Mouse (Mus musculus) lung, embryonic 14.5 days (tissue): ENCODE measurements at regions not wholly inside any gene's neighbourhood (a gene's known extent, or its start where the extent isn't known, plus 50 kb on each side); places are given as distances from the start of the nearest gene placed in this dataset.

ENCODE experiments used
- ATAC-seq: fragments of 200-750 bp; cut with Nextera tagmentation; 2 replicates; pipeline ENCODE4 v1.8.0; 2017; ENCODE audit warnings: mild to moderate bottlenecking, moderate TSS enrichment, moderate library complexity; ENCODE audit not compliant: insufficient read depth
- DNase-seq: peaks from one replicate; pipeline ENCODE4 v3.0.0-alpha.2; 2015
- H3K27ac ChIP-seq: fragments of 300-500 bp; sonication (generic); 2 replicates; pipeline ENCODE4 v1.5.1; 2014; ENCODE audit warnings: low read depth, mild to moderate bottlenecking, moderate library complexity
- H3K27me3 ChIP-seq: fragments of 300-500 bp; sonication (generic); 2 replicates; pipeline ENCODE4 v1.6.1; 2014; ENCODE audit warnings: low read length, control low read depth; ENCODE audit not compliant: insufficient read depth
- H3K36me3 ChIP-seq: fragments of 300-500 bp; sonication (generic); 2 replicates; pipeline ENCODE4 v1.6.1; 2014; ENCODE audit warnings: control low read depth; ENCODE audit not compliant: insufficient read depth
- H3K4me1 ChIP-seq: fragments of 300-500 bp; sonication (generic); 2 replicates; pipeline ENCODE4 v1.6.1; 2014; ENCODE audit warnings: antibody characterized with exemption, control low read depth; ENCODE audit not compliant: insufficient read depth
- H3K4me2 ChIP-seq: fragments of 300-500 bp; sonication (generic); 2 replicates; pipeline ENCODE4 v1.6.1; 2014; ENCODE audit warnings: mild to moderate bottlenecking
- H3K4me3 ChIP-seq: fragments of 300-500 bp; sonication (generic); 2 replicates; pipeline ENCODE4 v1.5.1; 2014; ENCODE audit warnings: low read depth, low read length
- H3K9ac ChIP-seq: fragments of 300-500 bp; sonication (generic); 2 replicates; pipeline ENCODE4 v1.6.1; 2014
- H3K9me3 ChIP-seq: fragments of 300-500 bp; sonication (generic); 2 replicates; pipeline ENCODE4 v1.6.1; 2016; ENCODE audit warnings: low read depth, low read length, control low read depth
- CTCF ChIP-seq: IDR thresholded peaks from 2 replicates; pipeline ENCODE4 v1.5.1; 2016; ENCODE audit warnings: antibody characterized with exemption, low read depth
- WGBS: fragments of 180-500 bp; shearing (Covaris S2); extraction: QIAGEN DNeasy Blood & Tissue Kit; methylation state at CpG from one replicate; pipeline ENCODE4 v1.1.7; 2014; 5-methylcytosine and 5-hydroxymethylcytosine counted together

- Histone ChIP-seq H3K9me3 (no peaks in the 10 kb centered on the region), H3K4me1 (no peaks in the 10 kb centered on the region), H3K27ac (no peak overlapping the region), H3K36me3 (no peaks in the 10 kb centered on the region), H3K9ac (no peak overlapping the region), H3K27me3 (no peaks in the 10 kb centered on the region), H3K4me3 (no peak overlapping the region), H3K4me2 (no peak overlapping the region)
- ATAC-seq, result no peak
- 76% methylated on average over 2 of the region's 2 CpGs for WGBS
- no peak for DNase-seq
- no peak for TF ChIP-seq CTCF
Measured at GRCm38 (mm10) chr15:7003311-7003710, 87.1 kb upstream of the Lifr start.

DNA sequence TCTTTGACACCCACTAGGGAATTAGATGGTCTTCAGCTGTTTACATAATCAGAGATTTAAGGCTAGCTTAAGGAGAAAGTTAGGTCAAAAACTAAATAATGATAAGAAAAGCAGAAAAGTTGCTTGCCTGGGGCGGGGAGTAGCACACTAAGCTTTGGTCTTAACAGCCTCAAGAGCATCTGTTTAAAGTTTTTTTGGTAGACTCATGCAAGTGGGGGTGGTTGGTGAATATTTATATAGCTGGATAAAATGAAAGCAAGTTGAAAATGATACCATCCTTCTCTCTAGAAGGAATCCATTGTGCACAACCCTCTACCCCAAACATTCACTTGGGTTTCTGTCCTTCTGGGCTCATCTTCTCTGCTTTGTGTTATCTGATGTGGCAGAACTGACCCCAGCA, 85.3 kb upstream of the Lifr start:
- H3K9me3 ChIP-seq, result no peaks in the 10 kb centered on the region

DNA sequence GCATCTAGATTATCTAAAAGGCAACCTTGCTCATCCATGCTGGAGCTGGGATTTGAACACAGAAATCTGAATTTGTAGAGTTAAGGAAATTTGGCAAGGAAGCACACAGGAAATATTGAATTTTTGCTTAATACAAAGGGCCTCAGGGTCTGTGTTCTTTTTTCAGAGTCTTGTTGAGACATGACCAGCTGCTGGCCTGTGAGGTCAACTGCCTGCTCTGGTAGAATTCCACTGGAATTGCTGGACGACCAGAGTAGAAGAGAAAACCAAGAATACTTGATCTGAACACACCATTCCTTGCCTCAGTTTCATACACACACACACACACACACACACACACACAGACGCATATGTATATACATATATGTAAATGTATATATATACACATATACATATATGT, 84.1 kb upstream of the Lifr start:
- Histone ChIP-seq H3K4me1 (peaks cover 1% of the 10 kb centered on the region; the same call in 1 of the 2 replicates), H3K4me3 (no peak overlapping the region), H3K4me2 (no peak overlapping the region), H3K9me3 (no peaks in the 10 kb centered on the region; the same call in 1 of the 2 replicates), H3K9ac (no peak overlapping the region), H3K27me3 (no peaks in the 10 kb centered on the region), H3K27ac (no peak overlapping the region), H3K36me3 (no peaks in the 10 kb centered on the region)
- no peak for TF ChIP-seq CTCF
- 57% methylated on average over 2 of the region's 2 CpGs for WGBS
- DNase-seq (no peak), ATAC-seq (no peak)

More for the DNA sequence above, 85.3 kb upstream of the Lifr start:
- Histone ChIP-seq H3K4me3 (no peak overlapping the region), H3K27ac (no peak overlapping the region), H3K27me3 (no peaks in the 10 kb centered on the region), H3K4me1 (no peaks in the 10 kb centered on the region), H3K36me3 (no peaks in the 10 kb centered on the region), H3K9ac (no peak overlapping the region), H3K4me2 (no peak overlapping the region)
- DNase-seq (no peak), ATAC-seq (no peak)
- 55% methylated on average over 1 of the region's 1 CpGs for WGBS
- no peak for TF ChIP-seq CTCF

GRCm38 (mm10) chr15:7008725-7009380, 81.6 kb upstream of the Lifr start:
- Histone ChIP-seq H3K9me3 (no peaks in the 10 kb centered on the region; the same call in 1 of the 2 replicates), H3K9ac (no peak overlapping the region), H3K4me3 (no peak overlapping the region), H3K27ac (no peak overlapping the region), H3K4me2 (no peak overlapping the region), H3K4me1 (peaks cover 6% of the 10 kb centered on the region; the same call in 1 of the 2 replicates), H3K36me3 (no peaks in the 10 kb centered on the region), H3K27me3 (no peaks in the 10 kb centered on the region)
- ATAC-seq (no peak), DNase-seq (peak; percentile 44)
- no peak for TF ChIP-seq CTCF
- WGBS, result 71% methylated on average over 7 of the region's 7 CpGs

GRCm38 (mm10) chr15:7010966-7011695, 79.3 kb upstream of the Lifr start:
- Histone ChIP-seq H3K27ac (no peak overlapping the region), H3K4me3 (no peak overlapping the region), H3K27me3 (no peaks in the 10 kb centered on the region), H3K4me2 (no peak overlapping the region), H3K9ac (no peak overlapping the region), H3K4me1 (peaks cover 11% of the 10 kb centered on the region), H3K36me3 (no peaks in the 10 kb centered on the region), H3K9me3 (no peaks in the 10 kb centered on the region; the same call in 1 of the 2 replicates)
- DNase-seq (no peak), ATAC-seq (no peak)
- 67% methylated on average over 4 of the region's 4 CpGs for WGBS
- no peak for TF ChIP-seq CTCF

- Histone ChIP-seq H3K4me2 (no peak overlapping the region), H3K4me1 (peaks cover 11% of the 10 kb centered on the region), H3K27ac (no peak overlapping the region), H3K27me3 (no peaks in the 10 kb centered on the region), H3K9me3 (no peaks in the 10 kb centered on the region; the same call in 1 of the 2 replicates), H3K4me3 (no peak overlapping the region), H3K36me3 (no peaks in the 10 kb centered on the region), H3K9ac (no peak overlapping the region)
- DNase-seq (no peak), ATAC-seq (no peak)
- 54% methylated on average over 2 of the region's 2 CpGs for WGBS
- no peak for TF ChIP-seq CTCF
Measured at GRCm38 (mm10) chr15:7011696-7012070, 78.7 kb upstream of the Lifr start.

GRCm38 (mm10) chr15:7012446-7012845, 78.0 kb upstream of the Lifr start:
- no peak overlapping the region for H3K27ac ChIP-seq
- DNase-seq, result no peak
- no peaks in the 10 kb centered on the region for H3K36me3 ChIP-seq
- no peak overlapping the region for H3K4me3 ChIP-seq
- H3K27me3 ChIP-seq, result no peaks in the 10 kb centered on the region
- no peak overlapping the region for H3K9ac ChIP-seq
- no peaks in the 10 kb centered on the region; the same call in 1 of the 2 replicates for H3K9me3 ChIP-seq
- 92% methylated on average over 6 of the region's 6 CpGs for WGBS
- ATAC-seq, result no peak
- TF ChIP-seq CTCF, result no peak
- no peak overlapping the region for H3K4me2 ChIP-seq
- peaks cover 11% of the 10 kb centered on the region for H3K4me1 ChIP-seq
